19 mouse cellular contexts compared by ENCODE assay signal in the genomic region with DNA sequence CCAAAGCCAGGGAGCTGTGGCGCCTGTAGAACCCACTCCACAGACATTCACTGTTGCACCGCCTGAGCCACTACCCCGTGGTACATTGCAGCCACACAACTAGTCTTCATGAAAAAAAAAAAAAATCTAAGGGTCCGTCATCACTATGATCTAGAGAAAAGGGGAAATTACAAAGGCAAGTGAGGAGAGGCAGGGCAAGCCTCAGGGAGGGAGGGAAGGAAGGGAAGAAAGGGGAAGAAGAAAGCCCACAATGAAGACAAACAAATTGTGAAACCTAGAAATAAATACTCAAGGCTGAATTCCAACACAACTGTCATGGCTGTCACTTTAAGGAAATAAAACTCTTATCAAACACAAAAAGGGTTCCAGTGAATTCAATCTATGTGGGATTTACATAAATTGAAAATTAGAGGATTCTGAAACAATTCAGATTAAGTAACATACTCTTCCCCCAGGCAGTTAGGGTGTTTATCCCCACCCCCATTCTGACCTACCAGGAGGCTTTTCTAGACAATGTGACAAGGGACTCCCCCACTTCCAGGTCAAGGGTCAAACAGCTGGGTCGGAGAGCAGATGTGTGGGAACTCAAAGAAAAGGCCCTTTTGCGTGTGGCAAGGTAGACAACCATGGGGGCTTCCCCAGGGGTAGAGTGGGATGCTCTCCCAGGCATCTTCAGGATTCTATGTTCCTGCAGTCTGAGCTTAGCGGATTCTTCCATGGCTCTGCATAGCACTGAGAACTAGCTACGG. TPM values are rescaled to one million over a fixed set of nuclear protein-coding genes. Genes with fewer than 3 reads are reported as not detected.
DNase-seq lines count a peak whose midpoint lies in the region; ATAC-seq and TF ChIP-seq lines count a peak whose summit lies in the region.
"Had no signal": no experiment of that assay in that cellular context is flagged by ENCODE, and none has a peak within 500 bp of the region (broad histone marks: within the 10 kb centered on the region; RNA-seq: fewer than 3 reads in every experiment).

No protein-coding gene starts in this region.

- no peak for ATAC-seq in kidney, embryonic 16.5 days (ENCODE audit: low FRiP score, low TSS enrichment)
- peak; percentile 72 for ATAC-seq in monocyte, adult 5-6 weeks (replicated peaks; ENCODE audit: insufficient number of reproducible peaks, low FRiP score, low TSS enrichment, poor library complexity, severe bottlenecking)
- ATAC-seq in midbrain, embryonic 16.5 days = no peak
- ATAC-seq: hindbrain, embryonic 16.5 days; intestine, postnatal 0 days had no signal

- H3K27me3 ChIP-seq in kidney, embryonic 16.5 days (ENCODE audit: insufficient read depth, low read length) = no peaks in the 10 kb centered on the region
- H3K27me3 ChIP-seq in midbrain, embryonic 16.5 days (ENCODE audit: control insufficient read depth, insufficient read depth, low read depth, low read length) = no peaks in the 10 kb centered on the region
- H3K27me3 ChIP-seq: embryonic facial prominence, embryonic 12.5 days; limb, embryonic 13.5 days; liver, embryonic 15.5 days had no signal

- no peaks in the 10 kb centered on the region for H3K36me3 ChIP-seq in kidney, embryonic 16.5 days (ENCODE audit: insufficient read depth, low read length)
- no peaks in the 10 kb centered on the region for H3K36me3 ChIP-seq in midbrain, embryonic 16.5 days (ENCODE audit: control insufficient read depth, insufficient read depth, low read length)
- H3K36me3 ChIP-seq: embryonic facial prominence, embryonic 12.5 days; heart, embryonic 10.5 days; limb, embryonic 13.5 days; liver, embryonic 15.5 days; neural tube, embryonic 13.5 days had no signal

- H3K4me3 ChIP-seq in kidney, embryonic 16.5 days (ENCODE audit: low read length) = no peak overlapping the region
- peak overlapping the region; percentile 4; the same call in 1 of the 2 replicates for H3K4me3 ChIP-seq in bone marrow macrophage, adult 2 months (ENCODE audit: insufficient read depth, low read length)
- no peak overlapping the region for H3K4me3 ChIP-seq in midbrain, embryonic 16.5 days (ENCODE audit: low read depth, low read length)
- H3K4me3 ChIP-seq: embryonic facial prominence, embryonic 12.5 days; heart, embryonic 10.5 days; limb, embryonic 13.5 days; liver, embryonic 15.5 days; midbrain, embryonic 10.5 days; neural tube, embryonic 13.5 days had no signal

- H3K4me2 ChIP-seq in kidney, embryonic 16.5 days (replicated peaks; ENCODE audit: low read depth, low read length) = no peak overlapping the region
- no peak overlapping the region for H3K4me2 ChIP-seq in midbrain, embryonic 16.5 days (ENCODE audit: low read length)
- H3K4me2 ChIP-seq: embryonic facial prominence, embryonic 12.5 days; limb, embryonic 13.5 days; liver, embryonic 15.5 days; neural tube, embryonic 13.5 days had no signal

- WGBS in kidney, embryonic 16.5 days = 79% methylated on average over 8 of the region's 8 CpGs
- 71% methylated on average over 8 of the region's 8 CpGs for WGBS in midbrain, embryonic 16.5 days

- no peak overlapping the region for H3K9ac ChIP-seq in kidney, embryonic 16.5 days (replicated peaks; ENCODE audit: low read length)
- no peak overlapping the region for H3K9ac ChIP-seq in midbrain, embryonic 16.5 days (ENCODE audit: low read depth, low read length)
- H3K9ac ChIP-seq: embryonic facial prominence, embryonic 12.5 days; limb, embryonic 13.5 days; liver, embryonic 15.5 days; neural tube, embryonic 13.5 days had no signal

- peaks cover 47% of the 10 kb centered on the region for H3K4me1 ChIP-seq in kidney, embryonic 16.5 days (ENCODE audit: insufficient read depth, low read length)
- H3K4me1 ChIP-seq in bone marrow macrophage, adult 2 months (ENCODE audit: control insufficient read depth, insufficient read depth, low read length) = peaks cover 38% of the 10 kb centered on the region
- H3K4me1 ChIP-seq in midbrain, embryonic 16.5 days (ENCODE audit: control insufficient read depth, insufficient read depth, low read length) = peaks cover 10% of the 10 kb centered on the region

- TF ChIP-seq CTCF in bone marrow macrophage, adult 2 months (IDR thresholded peaks at IDR 0.05; ENCODE audit: low read depth, low read length) = no peak

- peak overlapping the region; percentile 67; the same call in 1 of the 2 replicates for H3K27ac ChIP-seq in kidney, embryonic 16.5 days (ENCODE audit: low read length)
- peak overlapping the region; percentile 81 for H3K27ac ChIP-seq in bone marrow macrophage, adult 2 months (ENCODE audit: insufficient read depth, low read depth, low read length)
- no peak overlapping the region for H3K27ac ChIP-seq in midbrain, embryonic 16.5 days (ENCODE audit: low read length)
- H3K27ac ChIP-seq: embryonic facial prominence, embryonic 12.5 days; heart, embryonic 10.5 days; limb, embryonic 13.5 days; liver, embryonic 15.5 days; midbrain, embryonic 10.5 days; neural tube, embryonic 13.5 days had no signal

- no peak for DNase-seq in kidney, adult 9 months
- peak; percentile 30 for DNase-seq in A20 (ENCODE audit: low read depth, low spot score)
- DNase-seq in c-Kit-positive CD71-positive TER-119-positive erythroid progenitor cells, embryonic 14.5 days (ENCODE audit: low spot score) = no peak
- DNase-seq: cerebellum, adult 18-20 months; gastrocnemius, postnatal 10 days; heart, postnatal 10 days; right cerebral cortex, postnatal 4 days had no signal

- TF ChIP-seq POLR2A in bone marrow macrophage, adult 2 months (IDR thresholded peaks at IDR 0.05; ENCODE audit: borderline replicate concordance, low read depth, low read length) = no peak

- no peaks in the 10 kb centered on the region for H3K9me3 ChIP-seq in kidney, embryonic 16.5 days (ENCODE audit: low read length)
- H3K9me3 ChIP-seq in midbrain, embryonic 16.5 days (replicated peaks; ENCODE audit: control insufficient read depth, low read length, poor library complexity, severe bottlenecking) = no peaks in the 10 kb centered on the region
- H3K9me3 ChIP-seq: embryonic facial prominence, embryonic 12.5 days; heart, embryonic 10.5 days; limb, embryonic 13.5 days; liver, embryonic 15.5 days; midbrain, embryonic 10.5 days; neural tube, embryonic 13.5 days had no signal

RNA-seq across cellular contexts. Expression of gene Foxp1, which starts 32.4 kb away (rescaled TPM):
- 36.4 and 37.2 TPM in 2 replicates for polyA plus RNA-seq in kidney, embryonic 16.5 days (2015; fragmentation: Nextera tagmentation; extraction: Ambion mirVana)
- 73.4 and 77.6 TPM in 2 replicates for polyA plus RNA-seq in bone marrow macrophage, adult 2 months (2012; ENCODE audit: insufficient read depth, insufficient read length, missing spikeins)
- total RNA-seq in monocyte, adult 5-6 weeks (2017) = 75.1 to 154 TPM (median 114 TPM) in 3 replicates
- polyA plus RNA-seq in midbrain, embryonic 16.5 days (2015; fragmentation: Nextera tagmentation; extraction: Ambion mirVana) = 77.8 and 79.8 TPM in 2 replicates
